Mouse (Mus musculus) cortical plate, adult 2 months (tissue): ENCODE data around the gene Rab43. TPM values are rescaled to one million over a fixed set of nuclear protein-coding genes. Genes with fewer than 3 reads are reported as not detected.

ENCODE experiments used
- H3K27ac ChIP-seq: fragments of 200-500 bp; 2 replicates; pipeline ENCODE4 v1.5.1; 2012; ENCODE audit warnings: low read length, control low read depth, inconsistent platforms; ENCODE audit not compliant: insufficient read depth
- H3K4me1 ChIP-seq: fragments of 200-500 bp; 2 replicates; pipeline ENCODE4 v1.6.1; 2011; ENCODE audit warnings: low read length; ENCODE audit not compliant: control insufficient read depth, insufficient read depth
- H3K4me3 ChIP-seq: fragments of 200-500 bp; 2 replicates; pipeline ENCODE4 v1.5.1; 2011; ENCODE audit warnings: mild to moderate bottlenecking, low read length, control low read depth; ENCODE audit not compliant: insufficient read depth
- CTCF ChIP-seq: fragments of 200-500 bp; IDR thresholded peaks from 2 replicates; pipeline ENCODE4 v1.5.1; 2011; ENCODE audit warnings: mild to moderate bottlenecking, control low read depth, low read length; ENCODE audit not compliant: insufficient read depth; ENCODE audit errors: extremely low read depth
- POLR2A ChIP-seq: fragments of 200-500 bp; IDR thresholded peaks from 2 replicates; pipeline ENCODE4 v1.6.1; 2011; ENCODE audit warnings: mild to moderate bottlenecking, low read length, control low read depth; ENCODE audit not compliant: insufficient read depth; ENCODE audit errors: extremely low read depth
- polyA plus RNA-seq: library from polyadenylated mRNA; depleted of rRNA; stranded (reverse); fragments of >200 nt; gene quantifications from 2 replicates; pipeline ENCODE4 v1.2.3, GENCODE M21; 2012

The Rab43 gene
- polyA plus RNA-seq, 1 experiment: 14.4 TPM

- H3K27ac ChIP-seq: no peak overlapping the region
- peaks cover 3% of the 10 kb centered on the region for H3K4me1 ChIP-seq
- TF ChIP-seq CTCF (no peak), POLR2A (no peak)
- H3K4me3 ChIP-seq: no peak overlapping the region
Measured at GRCm38 (mm10) chr6:87842254-87842653, 30.3 kb upstream of the Rab43 start.

- Histone ChIP-seq H3K4me3 (no peak overlapping the region), H3K27ac (no peak overlapping the region), H3K4me1 (peaks cover 3% of the 10 kb centered on the region; the same call in 1 of the 2 replicates)
- no peak for TF ChIP-seq CTCF
- TF ChIP-seq POLR2A: no peak
Measured at GRCm38 (mm10) chr6:87841635-87842034, 29.7 kb upstream of the Rab43 start.

- Histone ChIP-seq H3K4me3 (no peak overlapping the region), H3K4me1 (peaks cover 2% of the 10 kb centered on the region; the same call in 1 of the 2 replicates), H3K27ac (no peak overlapping the region)
- TF ChIP-seq CTCF: no peak
- TF ChIP-seq POLR2A: no peak
Measured at GRCm38 (mm10) chr6:87839797-87840341, 27.9 kb upstream of the Rab43 start.

GRCm38 (mm10) chr6:87838551-87839197 is 26.7 kb upstream of the Rab43 start, which contains the start of gene Isy1:
TSS of gene Isy1 (minus strand) at chr6:87838798.
- H3K4me3 ChIP-seq: peak within 1 kb of the TSS; percentile 52
- H3K27ac ChIP-seq: peak within 1 kb of the TSS; percentile 90
- peaks cover 2% of the 10 kb centered on the region; the same call in 1 of the 2 replicates for H3K4me1 ChIP-seq
- no peak for TF ChIP-seq CTCF
- peak; percentile 94 for TF ChIP-seq POLR2A

GRCm38 (mm10) chr6:87835695-87836094 is 23.7 kb upstream of the Rab43 start, which contains the start of gene Gm45140:
TSS of gene Gm45140 (minus strand) at chr6:87835795.
- H3K4me1 ChIP-seq: peaks cover 2% of the 10 kb centered on the region; the same call in 1 of the 2 replicates
- no peak within 1 kb of the TSS for H3K4me3 ChIP-seq
- TF ChIP-seq POLR2A (no peak), CTCF (no peak)
- H3K27ac ChIP-seq: no peak within 1 kb of the TSS

GRCm38 (mm10) chr6:87820366-87820765 is 8.4 kb upstream of the Rab43 start:
- Histone ChIP-seq H3K4me3 (no peak overlapping the region), H3K4me1 (no peaks in the 10 kb centered on the region), H3K27ac (no peak overlapping the region)
- TF ChIP-seq CTCF: no peak
- no peak for TF ChIP-seq POLR2A

GRCm38 (mm10) chr6:87814486-87814885 is 2.5 kb upstream of the Rab43 start:
- Histone ChIP-seq H3K4me3 (no peak overlapping the region), H3K27ac (no peak overlapping the region), H3K4me1 (peaks cover 6% of the 10 kb centered on the region; the same call in 1 of the 2 replicates)
- TF ChIP-seq POLR2A (no peak), CTCF (no peak)

GRCm38 (mm10) chr6:87812656-87813055 is 692 bp upstream of the Rab43 start:
- no peak overlapping the region for H3K27ac ChIP-seq
- TF ChIP-seq CTCF: no peak
- H3K4me3 ChIP-seq: peak overlapping the region; percentile 70; the same call in 1 of the 2 replicates
- H3K4me1 ChIP-seq: peaks cover 6% of the 10 kb centered on the region; the same call in 1 of the 2 replicates

- H3K4me1 ChIP-seq: peaks cover 6% of the 10 kb centered on the region; the same call in 1 of the 2 replicates
- peak overlapping the region; percentile 63 for H3K27ac ChIP-seq
- peak overlapping the region; percentile 70 for H3K4me3 ChIP-seq
- no peak for TF ChIP-seq POLR2A
- no peak for TF ChIP-seq CTCF
Measured at GRCm38 (mm10) chr6:87810713-87811669, 973 bp downstream of the Rab43 start.

GRCm38 (mm10) chr6:87810311-87810710 is 1.7 kb downstream of the Rab43 start:
- no peak for TF ChIP-seq CTCF
- no peak for TF ChIP-seq POLR2A
- peaks cover 6% of the 10 kb centered on the region; the same call in 1 of the 2 replicates for H3K4me1 ChIP-seq
- no peak overlapping the region for H3K27ac ChIP-seq
- peak overlapping the region; percentile 70; the same call in 1 of the 2 replicates for H3K4me3 ChIP-seq
